Comparison of ENCODE assay signal across 21 mouse cellular contexts in the genomic region with DNA sequence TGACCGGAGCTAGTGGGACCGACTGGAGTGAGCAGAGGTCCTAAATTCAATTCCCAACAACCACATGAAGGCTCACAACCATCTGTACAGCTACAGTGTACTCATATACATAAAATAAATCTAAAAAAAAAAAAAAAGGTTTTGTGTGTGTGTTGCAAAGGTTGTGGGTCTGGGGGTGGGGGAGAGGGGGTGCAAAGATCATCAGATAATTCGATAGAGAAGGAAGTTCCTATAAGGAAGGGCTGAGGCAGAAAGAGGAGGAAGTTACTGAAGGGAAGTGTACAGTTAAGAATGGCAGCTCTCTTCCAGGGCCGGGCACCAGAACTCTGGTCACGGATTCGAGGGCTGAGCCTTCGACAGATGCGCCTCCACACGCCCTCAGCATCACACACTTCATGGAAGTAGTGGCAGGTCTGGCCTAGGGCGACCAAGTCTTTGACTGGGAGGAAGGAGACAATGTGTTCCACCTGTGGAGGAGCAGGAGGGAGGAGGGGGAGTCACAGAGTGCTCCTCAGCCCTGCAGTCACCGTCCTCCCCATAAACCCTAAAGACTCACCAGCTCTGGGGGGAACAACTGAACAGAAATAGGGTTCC. TPM values are rescaled to one million over a fixed set of nuclear protein-coding genes. Genes with fewer than 3 reads are reported as not detected.
DNase-seq lines count a peak whose midpoint lies in the region; ATAC-seq and TF ChIP-seq lines count a peak whose summit lies in the region.
"Had no signal": no experiment of that assay in that cellular context is flagged by ENCODE, and none has a peak within 500 bp of the region (broad histone marks: within the 10 kb centered on the region; RNA-seq: fewer than 3 reads in every experiment).

No protein-coding gene starts in this region.

- no peak for TF ChIP-seq RAD21 in MEL (IDR thresholded peaks at IDR 0.05; ENCODE audit: low read depth, low read length)

- no peak for ATAC-seq in liver, postnatal 0 days
- no peak for ATAC-seq in liver, embryonic 12.5 days
- ATAC-seq in granulocyte monocyte progenitor cell, adult 5-6 weeks (replicated peaks; ENCODE audit: poor library complexity, severe bottlenecking): peak; percentile 13
- ATAC-seq: CD4-positive, CD25-positive, alpha-beta regulatory T cell, adult 4 months; forebrain, embryonic 16.5 days had no signal

- H3K27ac ChIP-seq in liver, postnatal 0 days (ENCODE audit: low read depth): 0 out of 2 replicates have a peak overlapping the region, but pooled peaks have one; percentile 44
- H3K27ac ChIP-seq in liver, embryonic 12.5 days: no peak overlapping the region
- peak overlapping the region; percentile 75 for H3K27ac ChIP-seq in MEL (ENCODE audit: control insufficient read depth, low read depth, low read length)
- H3K27ac ChIP-seq: embryonic facial prominence, embryonic 12.5 days; hindbrain, embryonic 15.5 days had no signal

- H3K36me3 ChIP-seq in liver, postnatal 0 days (replicated peaks; ENCODE audit: insufficient read depth, low read length): no peaks in the 10 kb centered on the region
- H3K36me3 ChIP-seq in liver, embryonic 12.5 days: no peaks in the 10 kb centered on the region
- H3K36me3 ChIP-seq in MEL (ENCODE audit: control insufficient read depth in 1 of 2, insufficient read depth in 2 of 2, low read length in 2 of 2): peaks cover 0 to 21% of the 10 kb centered on the region in 2 experiments; a peak in 2 of 4 replicates
- H3K36me3 ChIP-seq in megakaryocyte, embryonic 14.5 days (replicated peaks; ENCODE audit: low read length): no peaks in the 10 kb centered on the region
- H3K36me3 ChIP-seq: embryonic facial prominence, embryonic 12.5 days; G1E; heart, embryonic 12.5 days; hindbrain, embryonic 15.5 days had no signal

- intact Hi-C loops in heart, postnatal 25 days (cut with DNase I): no loop called here

- no peaks in the 10 kb centered on the region for H3K9me3 ChIP-seq in liver, postnatal 0 days (ENCODE audit: low read length)
- no peaks in the 10 kb centered on the region for H3K9me3 ChIP-seq in liver, embryonic 12.5 days (replicated peaks)
- H3K9me3 ChIP-seq in MEL (replicated peaks; ENCODE audit: insufficient read depth, low read length): no peaks in the 10 kb centered on the region
- peaks cover 4% of the 10 kb centered on the region; the same call in 1 of the 2 replicates for H3K9me3 ChIP-seq in megakaryocyte, embryonic 14.5 days
- H3K9me3 ChIP-seq: embryonic facial prominence, embryonic 12.5 days; G1E; heart, embryonic 12.5 days; hindbrain, embryonic 15.5 days had no signal

- no peak overlapping the region for H3K4me2 ChIP-seq in liver, postnatal 0 days (ENCODE audit: low read depth, low read length)
- H3K4me2 ChIP-seq in liver, embryonic 12.5 days: no peak overlapping the region
- H3K4me2 ChIP-seq: embryonic facial prominence, embryonic 12.5 days; heart, embryonic 12.5 days; hindbrain, embryonic 15.5 days had no signal

- no peak for TF ChIP-seq CTCF in liver, postnatal 0 days (IDR thresholded peaks at IDR 0.05; ENCODE audit: low read depth)
- TF ChIP-seq CTCF in MEL (IDR thresholded peaks at IDR 0.05 in 2 of 3, conservative IDR thresholded peaks at IDR 0.05 in 1 of 3; ENCODE audit: control insufficient read depth in 1 of 3, insufficient read depth in 1 of 3, low read depth in 2 of 3, low read length in 3 of 3, poor library complexity in 1 of 3, severe bottlenecking in 1 of 3): no peak

- H3K9ac ChIP-seq in liver, postnatal 0 days (replicated peaks): no peak overlapping the region
- H3K9ac ChIP-seq in liver, embryonic 12.5 days: no peak overlapping the region
- peak overlapping the region; percentile 66 for H3K9ac ChIP-seq in MEL (ENCODE audit: control insufficient read depth, low read depth, low read length, poor library complexity, severe bottlenecking)
- H3K9ac ChIP-seq: embryonic facial prominence, embryonic 12.5 days; hindbrain, embryonic 15.5 days had no signal

- H3K79me2 ChIP-seq in MEL (ENCODE audit: control insufficient read depth, insufficient read depth, low read length, poor library complexity): peaks cover under 1% of the 10 kb centered on the region; the same call in 1 of the 2 replicates

- H3K27me3 ChIP-seq in liver, postnatal 0 days (ENCODE audit: insufficient read depth, low read length): no peaks in the 10 kb centered on the region
- peaks cover 25% of the 10 kb centered on the region; the same call in 1 of the 2 replicates for H3K27me3 ChIP-seq in liver, embryonic 12.5 days (replicated peaks)
- no peaks in the 10 kb centered on the region for H3K27me3 ChIP-seq in MEL (ENCODE audit: control insufficient read depth in 1 of 2, insufficient read depth in 2 of 2, low read length in 2 of 2)
- peaks cover 20% of the 10 kb centered on the region for H3K27me3 ChIP-seq in megakaryocyte, embryonic 14.5 days (replicated peaks)
- H3K27me3 ChIP-seq: embryonic facial prominence, embryonic 12.5 days; heart, embryonic 12.5 days; hindbrain, embryonic 15.5 days had no signal

- no peak overlapping the region for H3K4me3 ChIP-seq in liver, postnatal 0 days (ENCODE audit: low read depth, low read length)
- H3K4me3 ChIP-seq in liver, embryonic 12.5 days: no peak overlapping the region
- peak overlapping the region in 1 of 2 experiments; percentile 12; a peak in 1 of 4 replicates for H3K4me3 ChIP-seq in MEL (ENCODE audit: control insufficient read depth in 1 of 2, insufficient read depth in 1 of 2, low read depth in 2 of 2, low read length in 2 of 2)
- H3K4me3 ChIP-seq in megakaryocyte, embryonic 14.5 days (replicated peaks): peak overlapping the region; percentile 42
- H3K4me3 ChIP-seq: embryonic facial prominence, embryonic 12.5 days; heart, embryonic 12.5 days; hindbrain, embryonic 15.5 days had no signal

- DNase-seq in liver, postnatal 0 days: no peak
- peak; percentile 59 for DNase-seq in MEL (ENCODE audit: low read depth, low spot score)
- DNase-seq in heart, postnatal 25 days (ENCODE audit: low spot score): no peak
- DNase-seq in layer of hippocampus, adult 11-12 months (ENCODE audit: low spot score): no peak
- DNase-seq: adrenal gland, postnatal 14 days; B cell, adult 2 months; cerebellum, adult 2 months; cerebellum, postnatal 10 days; embryo, embryonic 11 days; gastrocnemius, postnatal 14 days; heart, postnatal 36 days had no signal

- 49% methylated on average over 11 of the region's 11 CpGs for WGBS in liver, postnatal 0 days (ENCODE audit: insufficient replicate concordance)
- 34% methylated on average over 11 of the region's 11 CpGs for WGBS in liver, embryonic 12.5 days (ENCODE audit: insufficient replicate concordance)

- TF ChIP-seq EP300 in liver, postnatal 0 days (IDR thresholded peaks at IDR 0.05; ENCODE audit: low read depth): no peak
- peak; percentile 22 to 24; a peak in 2 of 4 replicates for TF ChIP-seq EP300 in MEL (IDR thresholded peaks at IDR 0.05; ENCODE audit: low read depth in 1 of 2, low read length in 2 of 2)

- no peak for TF ChIP-seq POLR2A in MEL (IDR thresholded peaks at IDR 0.05; ENCODE audit: control insufficient read depth in 1 of 2, insufficient read depth in 1 of 2, low read depth in 1 of 2, low read length in 2 of 2, poor library complexity in 1 of 2)

- H3K4me1 ChIP-seq in liver, postnatal 0 days (ENCODE audit: insufficient read depth): peaks cover 13% of the 10 kb centered on the region
- H3K4me1 ChIP-seq in liver, embryonic 12.5 days: peaks cover 19% of the 10 kb centered on the region
- H3K4me1 ChIP-seq in MEL (ENCODE audit: control insufficient read depth in 1 of 2, insufficient read depth in 2 of 2, low read length in 2 of 2): peaks cover 2 to 16% of the 10 kb centered on the region in 2 experiments
- H3K4me1 ChIP-seq in megakaryocyte, embryonic 14.5 days: peaks cover 29% of the 10 kb centered on the region

RNA-seq across cellular contexts. Expression of a gene that starts 4.8 kb away (rescaled TPM):
- polyA plus RNA-seq in liver, postnatal 0 days (2015; fragmentation: Nextera tagmentation; extraction: Ambion mirVana): not detected in 2 replicates
- 0.10 TPM in 1 of 2 replicates, not detected in the other for polyA plus RNA-seq in liver, embryonic 12.5 days (2016; fragmentation: Nextera tagmentation; extraction: Ambion mirVana)
- 0.13 and 0.42 TPM in 2 replicates for total RNA-seq in MEL (2012; rRNA removed)
- polyA plus RNA-seq in MEL (2012; ENCODE audit: insufficient read depth in 1 of 2, insufficient read length in 2 of 2, low read depth in 1 of 2, low replicate concordance in 2 of 2, missing spikeins in 1 of 2): under 1 TPM in 1 of 2 experiments, not detected in 1; 0.46 TPM
- not detected in 2 replicates for total RNA-seq in granulocyte monocyte progenitor cell, adult 5-6 weeks (2014; fragmentation: Nextera tagmentation)
- not detected in 2 replicates for total RNA-seq in granulocyte monocyte progenitor cell, adult 5-6 weeks (2017)
- 0.15 TPM in 1 of 2 replicates, not detected in the other for polyA plus RNA-seq in megakaryocyte, embryonic 14.5 days (2012; ENCODE audit: insufficient read depth, low replicate concordance)
- under 1 TPM; 0.11 to 0.36 TPM for total RNA-seq in heart, postnatal 25 days (2021)
- total RNA-seq: common myeloid progenitor, adult 5-6 weeks had no signal

RNA-seq across cellular contexts. Expression of a gene that starts 4.9 kb away (rescaled TPM):
- 24.1 and 24.3 TPM in 2 replicates for polyA plus RNA-seq in liver, postnatal 0 days (2015; fragmentation: Nextera tagmentation; extraction: Ambion mirVana)
- 33.4 and 36.0 TPM in 2 replicates for polyA plus RNA-seq in liver, embryonic 12.5 days (2016; fragmentation: Nextera tagmentation; extraction: Ambion mirVana)
- total RNA-seq in MEL (2012; rRNA removed): 9.1 and 9.7 TPM in 2 replicates
- 100 to 1,000 TPM in 1 of 2 experiments, 10 to 100 TPM in 1; 47.0 to 239 TPM for polyA plus RNA-seq in MEL (2012; ENCODE audit: insufficient read depth in 1 of 2, insufficient read length in 2 of 2, low read depth in 1 of 2, low replicate concordance in 2 of 2, missing spikeins in 1 of 2)
- 57.4 and 73.0 TPM in 2 replicates for total RNA-seq in granulocyte monocyte progenitor cell, adult 5-6 weeks (2014; fragmentation: Nextera tagmentation)
- 34.6 and 42.2 TPM in 2 replicates for total RNA-seq in granulocyte monocyte progenitor cell, adult 5-6 weeks (2017)
- 138 and 187 TPM in 2 replicates for polyA plus RNA-seq in megakaryocyte, embryonic 14.5 days (2012; ENCODE audit: insufficient read depth, low replicate concordance)
- 10 to 100 TPM; 17.6 to 18.2 TPM for total RNA-seq in heart, postnatal 25 days (2021)

RNA-seq across cellular contexts. Expression of a gene that starts 4.9 kb away (rescaled TPM):
- polyA plus RNA-seq in liver, postnatal 0 days (2015; fragmentation: Nextera tagmentation; extraction: Ambion mirVana): 2.4 and 2.6 TPM in 2 replicates
- 7.8 and 9.0 TPM in 2 replicates for polyA plus RNA-seq in liver, embryonic 12.5 days (2016; fragmentation: Nextera tagmentation; extraction: Ambion mirVana)
- 2.4 and 2.5 TPM in 2 replicates for total RNA-seq in MEL (2012; rRNA removed)
- polyA plus RNA-seq in MEL (2012; ENCODE audit: insufficient read depth in 1 of 2, insufficient read length in 2 of 2, low read depth in 1 of 2, low replicate concordance in 2 of 2, missing spikeins in 1 of 2): 10 to 100 TPM in 1 of 2 experiments, not detected in 1; 12.7 TPM
- 13.2 and 16.4 TPM in 2 replicates for total RNA-seq in granulocyte monocyte progenitor cell, adult 5-6 weeks (2014; fragmentation: Nextera tagmentation)
- total RNA-seq in granulocyte monocyte progenitor cell, adult 5-6 weeks (2017): 0.62 and 3.6 TPM in 2 replicates
- 5.6 and 30.5 TPM in 2 replicates for polyA plus RNA-seq in megakaryocyte, embryonic 14.5 days (2012; ENCODE audit: insufficient read depth, low replicate concordance)
- total RNA-seq in heart, postnatal 25 days (2021): 1 to 10 TPM; 3.2 to 4.5 TPM

RNA-seq across cellular contexts. Expression of a gene that starts 10.4 kb away (rescaled TPM):
- 12.9 and 14.7 TPM in 2 replicates for polyA plus RNA-seq in liver, postnatal 0 days (2015; fragmentation: Nextera tagmentation; extraction: Ambion mirVana)
- 21.1 and 22.1 TPM in 2 replicates for polyA plus RNA-seq in liver, embryonic 12.5 days (2016; fragmentation: Nextera tagmentation; extraction: Ambion mirVana)
- 0.07 and 0.23 TPM in 2 replicates for total RNA-seq in MEL (2012; rRNA removed)
- under 1 TPM in 1 of 2 experiments, not detected in 1; 0.77 TPM for polyA plus RNA-seq in MEL (2012; ENCODE audit: insufficient read depth in 1 of 2, insufficient read length in 2 of 2, low read depth in 1 of 2, low replicate concordance in 2 of 2, missing spikeins in 1 of 2)
- total RNA-seq in granulocyte monocyte progenitor cell, adult 5-6 weeks (2014; fragmentation: Nextera tagmentation): not detected in 2 replicates
- total RNA-seq in granulocyte monocyte progenitor cell, adult 5-6 weeks (2017): 0.62 TPM in 1 of 2 replicates, not detected in the other
- 0.09 and 0.87 TPM in 2 replicates for polyA plus RNA-seq in megakaryocyte, embryonic 14.5 days (2012; ENCODE audit: insufficient read depth, low replicate concordance)
- total RNA-seq in heart, postnatal 25 days (2021): 10 to 100 TPM; 66.9 to 71.3 TPM
- total RNA-seq: common myeloid progenitor, adult 5-6 weeks had no signal

RNA-seq across cellular contexts. Expression of a gene that starts 17.1 kb away (rescaled TPM):
- polyA plus RNA-seq in liver, postnatal 0 days (2015; fragmentation: Nextera tagmentation; extraction: Ambion mirVana): 3.4 and 4.0 TPM in 2 replicates
- polyA plus RNA-seq in liver, embryonic 12.5 days (2016; fragmentation: Nextera tagmentation; extraction: Ambion mirVana): 6.0 and 6.5 TPM in 2 replicates
- 1.9 and 3.0 TPM in 2 replicates for total RNA-seq in MEL (2012; rRNA removed)
- 10 to 100 TPM in 1 of 2 experiments, not detected in 1; 22.7 TPM for polyA plus RNA-seq in MEL (2012; ENCODE audit: insufficient read depth in 1 of 2, insufficient read length in 2 of 2, low read depth in 1 of 2, low replicate concordance in 2 of 2, missing spikeins in 1 of 2)
- total RNA-seq in granulocyte monocyte progenitor cell, adult 5-6 weeks (2014; fragmentation: Nextera tagmentation): 32.1 and 55.2 TPM in 2 replicates
- 9.7 and 20.8 TPM in 2 replicates for total RNA-seq in granulocyte monocyte progenitor cell, adult 5-6 weeks (2017)
- 62.2 and 72.5 TPM in 2 replicates for polyA plus RNA-seq in megakaryocyte, embryonic 14.5 days (2012; ENCODE audit: insufficient read depth, low replicate concordance)
- 1 to 10 TPM; 3.0 to 3.9 TPM for total RNA-seq in heart, postnatal 25 days (2021)
